Mouse (Mus musculus) MEL (cell line): Measurements from ENCODE around the gene Comtd1. TPM values are rescaled to one million over a fixed set of nuclear protein-coding genes. Genes with fewer than 3 reads are reported as not detected.

Experiments
- DNase-seq: peaks from one replicate; pipeline ENCODE4 v3.0.0; 2011; ENCODE audit warnings: low read depth, low spot score
- H3K27ac ChIP-seq: 2 replicates; pipeline ENCODE4 v1.5.1; 2012; ENCODE audit warnings: low read depth, mild to moderate bottlenecking, control low read depth, low read length, moderate library complexity; ENCODE audit not compliant: control insufficient read depth
- H3K27me3 ChIP-seq, 2 experiments: fragments of 150-350 bp in 1 of 2; sonication (generic) in 1 of 2; 2 replicates each; pipeline ENCODE4 v1.6.1; 2012; ENCODE audit warnings: low read length in 2 of 2, mild to moderate bottlenecking in 2 of 2, improper control_type of control experiment in 1 of 2, moderate library complexity in 1 of 2; ENCODE audit not compliant: insufficient read depth in 2 of 2, control insufficient read depth in 1 of 2
- H3K36me3 ChIP-seq, 2 experiments: 2 replicates each; pipeline ENCODE4 v1.6.1; 2012 to 2014; ENCODE audit warnings: low read length in 2 of 2, improper control_type of control experiment in 1 of 2, inconsistent platforms in 1 of 2, mild to moderate bottlenecking in 1 of 2; ENCODE audit not compliant: insufficient read depth in 2 of 2, control insufficient read depth in 1 of 2
- H3K4me1 ChIP-seq, 2 experiments: fragments of 150-350 bp in 1 of 2; sonication (generic) in 1 of 2; 2 replicates each; pipeline ENCODE4 v1.6.1; 2012; ENCODE audit warnings: low read length in 2 of 2, improper control_type of control experiment in 1 of 2, mild to moderate bottlenecking in 1 of 2; ENCODE audit not compliant: insufficient read depth in 2 of 2, control insufficient read depth in 1 of 2
- H3K4me3 ChIP-seq, 2 experiments: fragments of 150-350 bp in 1 of 2; sonication (generic) in 1 of 2; 2 replicates each; pipeline ENCODE4 v1.5.1; 2012; ENCODE audit warnings: low read depth in 2 of 2, low read length in 2 of 2, mild to moderate bottlenecking in 2 of 2, moderate library complexity in 2 of 2, control low read depth in 1 of 2, improper control_type of control experiment in 1 of 2; ENCODE audit not compliant: control insufficient read depth in 1 of 2, insufficient read depth in 1 of 2
- H3K79me2 ChIP-seq: 2 replicates; pipeline ENCODE4 v1.6.1; 2012; ENCODE audit warnings: mild to moderate bottlenecking, low read length, moderate library complexity; ENCODE audit not compliant: control insufficient read depth, poor library complexity, insufficient read depth
- H3K9ac ChIP-seq: 2 replicates; pipeline ENCODE4 v1.6.1; 2012; ENCODE audit warnings: low read depth, mild to moderate bottlenecking, control low read depth, low read length, moderate library complexity; ENCODE audit not compliant: control insufficient read depth, poor library complexity, severe bottlenecking
- H3K9me3 ChIP-seq: fragments of 150-350 bp; sonication (generic); replicated peaks from 2 replicates; pipeline ENCODE4 v1.6.1; 2012; ENCODE audit warnings: mild to moderate bottlenecking, low read length, improper control_type of control experiment, moderate library complexity; ENCODE audit not compliant: insufficient read depth
- BHLHE40 ChIP-seq: IDR thresholded peaks from 2 replicates; pipeline ENCODE4 v1.6.1; 2012; ENCODE audit warnings: low read depth, mild to moderate bottlenecking, inconsistent platforms, low read length, improper control_type of control experiment, borderline replicate concordance
- CHD1 ChIP-seq: IDR thresholded peaks from 2 replicates; pipeline ENCODE4 v1.6.1; 2012; ENCODE audit warnings: low read depth, mild to moderate bottlenecking, inconsistent platforms, low read length, improper control_type of control experiment
- CTCF ChIP-seq, 3 experiments: IDR thresholded peaks in 2 of 3; conservative IDR thresholded peaks in 1 of 3; 2 replicates each; pipeline ENCODE4 v1.5.1; 2011 to 2012; ENCODE audit warnings: low read length in 3 of 3, low read depth in 2 of 3, mild to moderate bottlenecking in 2 of 3, improper control_type of control experiment in 1 of 3, inconsistent platforms in 1 of 3, mixed read lengths in 1 of 3, moderate library complexity in 1 of 3; ENCODE audit not compliant: control insufficient read depth in 1 of 3, insufficient read depth in 1 of 3, poor library complexity in 1 of 3, severe bottlenecking in 1 of 3
- EP300 ChIP-seq, 2 experiments: IDR thresholded peaks; 2 replicates each; pipeline ENCODE4 v1.6.1; 2011; ENCODE audit warnings: improper control_type of control experiment in 2 of 2, low read length in 2 of 2, low read depth in 1 of 2, mild to moderate bottlenecking in 1 of 2
- ETS1 ChIP-seq: IDR thresholded peaks from 2 replicates; pipeline ENCODE4 v1.6.1; 2012; ENCODE audit warnings: low read depth, mild to moderate bottlenecking, inconsistent platforms, low read length, improper control_type of control experiment, moderate library complexity
- GABPA ChIP-seq: IDR thresholded peaks from 2 replicates; pipeline ENCODE4 v1.6.1; 2012; ENCODE audit warnings: low read depth, mild to moderate bottlenecking, inconsistent platforms, low read length, improper control_type of control experiment, moderate library complexity
- GATA1 ChIP-seq: IDR thresholded peaks from 2 replicates; pipeline ENCODE4 v1.6.1; 2011; ENCODE audit warnings: low read depth, low read length, improper control_type of control experiment
- HCFC1 ChIP-seq: IDR thresholded peaks from 2 replicates; pipeline ENCODE4 v1.6.1; 2012; ENCODE audit warnings: low read depth, mild to moderate bottlenecking, inconsistent platforms, low read length, improper control_type of control experiment, moderate library complexity
- JUND ChIP-seq: IDR thresholded peaks from 2 replicates; pipeline ENCODE4 v1.6.1; 2011; ENCODE audit warnings: low read depth, mild to moderate bottlenecking, improper control_type of control experiment, low read length
- KAT2A ChIP-seq: conservative IDR thresholded peaks from 2 replicates; pipeline ENCODE4 v1.6.1; 2012; ENCODE audit warnings: low read depth, low read length, improper control_type of control experiment, inconsistent platforms
- MAFK ChIP-seq: IDR thresholded peaks from 2 replicates; pipeline ENCODE4 v1.6.1; 2011; ENCODE audit warnings: low read depth, mild to moderate bottlenecking, low read length, improper control_type of control experiment, borderline replicate concordance
- MAX ChIP-seq: IDR thresholded peaks from 2 replicates; pipeline ENCODE4 v1.6.1; 2011; ENCODE audit warnings: low read length, improper control_type of control experiment
- MAZ ChIP-seq: IDR thresholded peaks from 2 replicates; pipeline ENCODE4 v1.6.1; 2012; ENCODE audit warnings: low read depth, mild to moderate bottlenecking, inconsistent platforms, low read length, improper control_type of control experiment
- MEF2A ChIP-seq: IDR thresholded peaks from 2 replicates; pipeline ENCODE4 v1.6.1; 2014; ENCODE audit warnings: low read depth, mild to moderate bottlenecking, inconsistent platforms, low read length, improper control_type of control experiment; ENCODE audit not compliant: poor library complexity, insufficient replicate concordance, severe bottlenecking; ENCODE audit errors: extremely low read depth
- MXI1 ChIP-seq: IDR thresholded peaks from 2 replicates; pipeline ENCODE4 v1.6.1; 2011; ENCODE audit warnings: mild to moderate bottlenecking, low read depth, low read length, improper control_type of control experiment
- MYC ChIP-seq: IDR thresholded peaks from 2 replicates; pipeline ENCODE4 v1.6.1; 2011; ENCODE audit warnings: low read depth, mild to moderate bottlenecking, low read length, improper control_type of control experiment, moderate library complexity
- NELFE ChIP-seq: IDR thresholded peaks from 2 replicates; pipeline ENCODE4 v1.6.1; 2011; ENCODE audit warnings: low read depth, low read length, improper control_type of control experiment
- NRF1 ChIP-seq: IDR thresholded peaks from 2 replicates; pipeline ENCODE4 v1.6.1; 2014; ENCODE audit warnings: low read depth, mild to moderate bottlenecking, inconsistent platforms, low read length, improper control_type of control experiment, moderate library complexity; ENCODE audit not compliant: poor library complexity, insufficient read depth, severe bottlenecking
- POLR2A ChIP-seq, 2 experiments: IDR thresholded peaks; 2 replicates each; pipeline ENCODE4 v1.6.1; 2011 to 2012; ENCODE audit warnings: low read length in 2 of 2, mild to moderate bottlenecking in 2 of 2, control low read depth in 1 of 2, improper control_type of control experiment in 1 of 2, low read depth in 1 of 2, moderate library complexity in 1 of 2; ENCODE audit not compliant: control insufficient read depth in 1 of 2, insufficient read depth in 1 of 2, poor library complexity in 1 of 2
- POLR2AphosphoS2 ChIP-seq: IDR thresholded peaks from 2 replicates; pipeline ENCODE4 v1.6.1; 2011; ENCODE audit warnings: low read length, improper control_type of control experiment
- RAD21 ChIP-seq: IDR thresholded peaks from 2 replicates; pipeline ENCODE4 v1.6.1; 2011; ENCODE audit warnings: mild to moderate bottlenecking, low read depth, low read length, improper control_type of control experiment
- RCOR1 ChIP-seq: IDR thresholded peaks from 2 replicates; pipeline ENCODE4 v1.6.1; 2012; ENCODE audit warnings: low read depth, mild to moderate bottlenecking, inconsistent platforms, low read length, improper control_type of control experiment
- SMC3 ChIP-seq: IDR thresholded peaks from 2 replicates; pipeline ENCODE4 v1.6.1; 2011; ENCODE audit warnings: low read depth, low read length, improper control_type of control experiment
- TAL1 ChIP-seq: IDR thresholded peaks from 2 replicates; pipeline ENCODE4 v1.6.1; 2012; ENCODE audit warnings: mild to moderate bottlenecking, inconsistent platforms, low read length, moderate library complexity, mixed read lengths
- TBP ChIP-seq: IDR thresholded peaks from 2 replicates; pipeline ENCODE4 v1.8.0; 2011; ENCODE audit warnings: low read depth, low read length, improper control_type of control experiment
- TCF12 ChIP-seq: IDR thresholded peaks from 2 replicates; pipeline ENCODE4 v1.6.1; 2014; ENCODE audit warnings: low read depth, mild to moderate bottlenecking, inconsistent platforms, low read length, improper control_type of control experiment, moderate library complexity
- UBTF ChIP-seq: IDR thresholded peaks from 2 replicates; pipeline ENCODE4 v1.6.1; 2012; ENCODE audit warnings: low read depth, mild to moderate bottlenecking, inconsistent platforms, low read length, improper control_type of control experiment, moderate library complexity, borderline replicate concordance; ENCODE audit not compliant: insufficient read depth
- USF1 ChIP-seq: IDR thresholded peaks from 2 replicates; pipeline ENCODE4 v1.6.1; 2014; ENCODE audit warnings: low read depth, mild to moderate bottlenecking, inconsistent platforms, low read length, improper control_type of control experiment, moderate library complexity
- USF2 ChIP-seq, 2 experiments: IDR thresholded peaks; 2 replicates each; pipeline ENCODE4 v1.6.1; 2011 to 2012; ENCODE audit warnings: improper control_type of control experiment in 2 of 2, low read length in 2 of 2, borderline replicate concordance in 1 of 2, inconsistent platforms in 1 of 2, low read depth in 1 of 2, mild to moderate bottlenecking in 1 of 2; ENCODE audit not compliant: insufficient read depth in 1 of 2
- ZC3H11A ChIP-seq: IDR thresholded peaks from 2 replicates; pipeline ENCODE4 v1.6.1; 2012; ENCODE audit warnings: low read depth, mild to moderate bottlenecking, inconsistent platforms, low read length, improper control_type of control experiment
- ZKSCAN1 ChIP-seq: IDR thresholded peaks from 2 replicates; pipeline ENCODE4 v1.6.1; 2012; ENCODE audit warnings: low read depth, mild to moderate bottlenecking, inconsistent platforms, low read length, improper control_type of control experiment, moderate library complexity
- ZMIZ1 ChIP-seq: IDR thresholded peaks from 2 replicates; pipeline ENCODE4 v1.6.1; 2012; ENCODE audit warnings: low read depth, mild to moderate bottlenecking, inconsistent platforms, low read length, improper control_type of control experiment, moderate library complexity
- ZNF384 ChIP-seq: IDR thresholded peaks from 2 replicates; pipeline ENCODE4 v1.6.1; 2012; ENCODE audit warnings: low read depth, mild to moderate bottlenecking, inconsistent platforms, low read length, improper control_type of control experiment
- polyA plus RNA-seq, 2 experiments: library from polyadenylated mRNA; stranded (reverse) in 1 of 2; unstranded in 1 of 2; fragments of >175 nt in 1 of 2; fragments of >200 nt in 1 of 2; gene quantifications; 2 replicates each; pipeline versions ENCODE4 v1.2.1 to v1.2.4; 2012; ENCODE audit warnings: low replicate concordance in 2 of 2, low read depth in 1 of 2; ENCODE audit not compliant: insufficient read length in 2 of 2, insufficient read depth in 1 of 2, missing spikeins in 1 of 2
- total RNA-seq: library from RNA; depleted of rRNA; stranded (reverse); fragments of 300-350 nt; gene quantifications from 2 replicates; pipeline ENCODE4 v1.2.3, GENCODE M21; 2012; rRNA removed

Comtd1 gene
- total RNA-seq (31.1 and 36.4 TPM in 2 replicates), polyA plus RNA-seq (10 to 100 TPM in 1 of 2 experiments, not detected in 1; 35.7 TPM)

- H3K79me2 ChIP-seq: peaks cover 9% of the 10 kb centered on the region
- peaks cover 6 to 26% of the 10 kb centered on the region in 2 experiments for H3K4me1 ChIP-seq
- peak; percentile 90 for DNase-seq
- no peaks in the 10 kb centered on the region for H3K27me3 ChIP-seq
- H3K9ac ChIP-seq: peak within 1 kb of the TSS; percentile 97
- H3K36me3 ChIP-seq: peaks cover 4 to 14% of the 10 kb centered on the region in 2 experiments; a peak in 2 of 4 replicates
- peak within 1 kb of the TSS; percentile 87 to 93 for H3K4me3 ChIP-seq
- no peaks in the 10 kb centered on the region for H3K9me3 ChIP-seq
- H3K27ac ChIP-seq: peak within 1 kb of the TSS; percentile 80
- TF ChIP-seq MEF2A (0 out of 2 replicates have a peak, but pooled peaks have one; percentile 39), CTCF (IDR thresholded peaks at IDR 0.05 in 2 of 3, conservative IDR thresholded peaks at IDR 0.05 in 1 of 3; ENCODE audit: control insufficient read depth in 1 of 3, insufficient read depth in 1 of 3, low read depth in 2 of 3, low read length in 3 of 3, poor library complexity in 1 of 3, severe bottlenecking in 1 of 3) (peak in 2 of 3 experiments; percentile 87 to 94), TAL1 (no peak), POLR2AphosphoS2 (peak; percentile 52; the same call in 1 of the 2 replicates), TCF12 (0 out of 2 replicates have a peak, but pooled peaks have one; percentile 25), BHLHE40 (peak; percentile 84), UBTF (peak; percentile 50; the same call in 1 of the 2 replicates), MYC (peak; percentile 50; the same call in 1 of the 2 replicates), TBP (peak; percentile 46; the same call in 1 of the 2 replicates), RCOR1 (peak; percentile 45; the same call in 1 of the 2 replicates), HCFC1 (peak; percentile 50), NRF1 (no peak), ZNF384 (peak; percentile 72), GATA1 (no peak), KAT2A (no peak), ZMIZ1 (peak; percentile 73), MAFK (no peak), NELFE (peak; percentile 62; the same call in 1 of the 2 replicates), ZKSCAN1 (no peak), POLR2A (IDR thresholded peaks at IDR 0.05; ENCODE audit: control insufficient read depth in 1 of 2, insufficient read depth in 1 of 2, low read depth in 1 of 2, low read length in 2 of 2, poor library complexity in 1 of 2) (peak; percentile 46 to 77; a peak in 3 of 4 replicates), CHD1 (no peak), USF2 (IDR thresholded peaks at IDR 0.05; ENCODE audit: borderline replicate concordance in 1 of 2, insufficient read depth in 1 of 2, low read depth in 1 of 2, low read length in 2 of 2) (peak; percentile 42 to 74; a peak in 3 of 4 replicates), SMC3 (peak; percentile 93), MAZ (no peak; the same call in 1 of the 2 replicates), JUND (no peak), GABPA (no peak), ETS1 (peak; percentile 36; the same call in 1 of the 2 replicates), USF1 (peak; percentile 95), RAD21 (peak; percentile 63), ZC3H11A (peak; percentile 62), MAX (peak; percentile 92), MXI1 (peak; percentile 91), EP300 (IDR thresholded peaks at IDR 0.05; ENCODE audit: low read depth in 1 of 2, low read length in 2 of 2) (no peak)
These were observed at the start of gene Comtd1 for GRCm38 (mm10) chr14:21848166-21849154. Gene Comtd1 (minus strand): TSS chr14:21848977.
